Mouse (Mus musculus) thymus, adult 2 months (tissue): ENCODE results near the gene C530008M17Rik.

ENCODE experiments used
- CTCF ChIP-seq: fragments of 200-500 bp; IDR thresholded peaks from 2 replicates; pipeline ENCODE4 v1.5.1; 2012; ENCODE audit warnings: mild to moderate bottlenecking, control low read depth, low read length, moderate library complexity, borderline replicate concordance; ENCODE audit not compliant: control insufficient read depth, poor library complexity, insufficient read depth; ENCODE audit errors: extremely low read depth
- POLR2A ChIP-seq: fragments of 200-500 bp; IDR thresholded peaks from 2 replicates; pipeline ENCODE4 v1.6.1; 2012; ENCODE audit warnings: mild to moderate bottlenecking, low read length, control low read depth, moderate library complexity; ENCODE audit not compliant: control insufficient read depth, poor library complexity, insufficient read depth; ENCODE audit errors: extremely low read depth

GRCm38 (mm10) chr5:76670183-76670582 lies 13.9 kb downstream of the C530008M17Rik start:
- TF ChIP-seq CTCF = no peak
- TF ChIP-seq POLR2A = no peak
